ENCODE assay signal across 8 mouse cellular contexts in genomic region chr1:151426947-151427600, GRCm38 (mm10). TPM values are rescaled to one million over a fixed set of nuclear protein-coding genes. Genes with fewer than 3 reads are reported as not detected.
DNase-seq lines count a peak whose midpoint lies in the region; ATAC-seq lines count a peak whose summit lies in the region.

No protein-coding gene starts in this region.

- no peak for DNase-seq in heart, postnatal 14 days
- DNase-seq in layer of hippocampus, adult 9-11 months, result no peak
- DNase-seq in urinary bladder, postnatal 36 days (ENCODE audit: low spot score in 2 of 2), result no peak
- DNase-seq in spleen, postnatal 4 days (ENCODE audit: low spot score in 2 of 2), result no peak

- H3K4me1 ChIP-seq in heart, embryonic 11.5 days (ENCODE audit: control insufficient read depth, insufficient read depth, low read length), result peaks cover 5% of the 10 kb centered on the region; the same call in 1 of the 2 replicates
- no peaks in the 10 kb centered on the region for H3K4me1 ChIP-seq in brown adipose tissue, adult 24 weeks (ENCODE audit: control insufficient read depth, insufficient read depth, insufficient read length, low read length)
- H3K4me1 ChIP-seq in hindbrain, embryonic 12.5 days, result peaks cover 12% of the 10 kb centered on the region
- H3K4me1 ChIP-seq in lung, embryonic 16.5 days (replicated peaks; ENCODE audit: control insufficient read depth, insufficient read depth, low read length), result peaks cover 15% of the 10 kb centered on the region

- ATAC-seq in heart, embryonic 11.5 days (replicated peaks; ENCODE audit: insufficient number of reproducible peaks, low FRiP score, low TSS enrichment), result no peak
- no peak for ATAC-seq in hindbrain, embryonic 12.5 days (ENCODE audit: low FRiP score)
- no peak for ATAC-seq in lung, embryonic 16.5 days (ENCODE audit: low read depth)

- intact Hi-C loops in heart, postnatal 14 days (cut with DNase I), result no loop called here

- peak overlapping the region; percentile 59 for H3K4me2 ChIP-seq in heart, embryonic 11.5 days
- H3K4me2 ChIP-seq in hindbrain, embryonic 12.5 days (replicated peaks), result peak overlapping the region; percentile 57
- H3K4me2 ChIP-seq in lung, embryonic 16.5 days (ENCODE audit: low read depth, low read length), result peak overlapping the region; percentile 74

- no peaks in the 10 kb centered on the region for H3K36me3 ChIP-seq in heart, embryonic 11.5 days (ENCODE audit: control insufficient read depth, insufficient read depth, low read length)
- 0 out of 2 replicates have a peak, but pooled peaks cover 4% of the 10 kb centered on the region for H3K36me3 ChIP-seq in hindbrain, embryonic 12.5 days
- no peaks in the 10 kb centered on the region for H3K36me3 ChIP-seq in lung, embryonic 16.5 days (ENCODE audit: control insufficient read depth, insufficient read depth, low read length)

- 7% methylated on average over 7 of the region's 7 CpGs for WGBS in heart, embryonic 11.5 days (ENCODE audit: insufficient replicate concordance)
- 36% methylated on average over 7 of the region's 7 CpGs for WGBS in hindbrain, embryonic 12.5 days
- WGBS in lung, embryonic 16.5 days, result 10% methylated on average over 7 of the region's 7 CpGs

- H3K9me3 ChIP-seq in heart, embryonic 11.5 days (replicated peaks; ENCODE audit: control insufficient read depth, low read length), result no peaks in the 10 kb centered on the region
- no peaks in the 10 kb centered on the region for H3K9me3 ChIP-seq in hindbrain, embryonic 12.5 days (replicated peaks)
- no peaks in the 10 kb centered on the region for H3K9me3 ChIP-seq in lung, embryonic 16.5 days (ENCODE audit: control insufficient read depth, low read length)

- no peaks in the 10 kb centered on the region for H3K27me3 ChIP-seq in heart, embryonic 11.5 days (ENCODE audit: control insufficient read depth, insufficient read depth, low read length)
- no peaks in the 10 kb centered on the region for H3K27me3 ChIP-seq in hindbrain, embryonic 12.5 days
- no peaks in the 10 kb centered on the region for H3K27me3 ChIP-seq in lung, embryonic 16.5 days (ENCODE audit: control insufficient read depth, insufficient read depth, low read depth, low read length)

- H3K9ac ChIP-seq in heart, embryonic 11.5 days (ENCODE audit: low read depth, low read length), result peak overlapping the region; percentile 84; the same call in 1 of the 2 replicates
- H3K9ac ChIP-seq in hindbrain, embryonic 12.5 days, result peak overlapping the region; percentile 74
- peak overlapping the region; percentile 91 for H3K9ac ChIP-seq in lung, embryonic 16.5 days (ENCODE audit: low read length)

- H3K4me3 ChIP-seq in heart, embryonic 11.5 days (ENCODE audit: low read depth, low read length), result peak overlapping the region; percentile 92
- H3K4me3 ChIP-seq in brown adipose tissue, adult 24 weeks (ENCODE audit: insufficient read depth, low read depth, low read length), result peak overlapping the region; percentile 87
- H3K4me3 ChIP-seq in hindbrain, embryonic 12.5 days, result peak overlapping the region; percentile 92
- peak overlapping the region; percentile 97 for H3K4me3 ChIP-seq in lung, embryonic 16.5 days (ENCODE audit: low read length)

- peak overlapping the region; percentile 43; the same call in 1 of the 2 replicates for H3K27ac ChIP-seq in heart, embryonic 11.5 days (ENCODE audit: low read depth, low read length)
- 0 out of 2 replicates have a peak overlapping the region, but pooled peaks have one; percentile 3 for H3K27ac ChIP-seq in brown adipose tissue, adult 24 weeks (replicated peaks; ENCODE audit: low read depth, low read length)
- H3K27ac ChIP-seq in hindbrain, embryonic 12.5 days, result no peak overlapping the region
- H3K27ac ChIP-seq in lung, embryonic 16.5 days (ENCODE audit: low read length), result peak overlapping the region; percentile 92

RNA-seq across cellular contexts. Expression of gene Swt1, which starts 1.2 kb away (rescaled TPM):
- polyA plus RNA-seq in heart, embryonic 11.5 days (2014; fragmentation: Nextera tagmentation; extraction: Ambion mirVana), result 19.6 and 27.7 TPM in 2 replicates
- 10 to 100 TPM; 10.0 to 12.1 TPM for total RNA-seq in heart, postnatal 14 days (2021)
- 8.8 and 9.5 TPM in 2 replicates for polyA plus RNA-seq in brown adipose tissue, adult 24 weeks (2012; ENCODE audit: insufficient read depth, insufficient read length, missing spikeins)
- 28.4 and 28.8 TPM in 2 replicates for polyA plus RNA-seq in hindbrain, embryonic 12.5 days (2016; fragmentation: Nextera tagmentation; extraction: Ambion mirVana)
- polyA plus RNA-seq in lung, embryonic 16.5 days (2015; fragmentation: Nextera tagmentation; extraction: Ambion mirVana), result 32.0 and 38.7 TPM in 2 replicates

RNA-seq across cellular contexts. Expression of gene Trmt1l, which starts 1.3 kb away (rescaled TPM):
- polyA plus RNA-seq in heart, embryonic 11.5 days (2014; fragmentation: Nextera tagmentation; extraction: Ambion mirVana), result 41.2 and 45.7 TPM in 2 replicates
- total RNA-seq in heart, postnatal 14 days (2021), result 10 to 100 TPM; 19.5 to 22.7 TPM
- polyA plus RNA-seq in brown adipose tissue, adult 24 weeks (2012; ENCODE audit: insufficient read depth, insufficient read length, missing spikeins), result 14.1 and 17.4 TPM in 2 replicates
- 63.5 and 64.3 TPM in 2 replicates for polyA plus RNA-seq in hindbrain, embryonic 12.5 days (2016; fragmentation: Nextera tagmentation; extraction: Ambion mirVana)
- 39.9 and 41.7 TPM in 2 replicates for polyA plus RNA-seq in lung, embryonic 16.5 days (2015; fragmentation: Nextera tagmentation; extraction: Ambion mirVana)
